Comparison of ENCODE assay signal across 8 mouse cellular contexts in the genomic region with DNA sequence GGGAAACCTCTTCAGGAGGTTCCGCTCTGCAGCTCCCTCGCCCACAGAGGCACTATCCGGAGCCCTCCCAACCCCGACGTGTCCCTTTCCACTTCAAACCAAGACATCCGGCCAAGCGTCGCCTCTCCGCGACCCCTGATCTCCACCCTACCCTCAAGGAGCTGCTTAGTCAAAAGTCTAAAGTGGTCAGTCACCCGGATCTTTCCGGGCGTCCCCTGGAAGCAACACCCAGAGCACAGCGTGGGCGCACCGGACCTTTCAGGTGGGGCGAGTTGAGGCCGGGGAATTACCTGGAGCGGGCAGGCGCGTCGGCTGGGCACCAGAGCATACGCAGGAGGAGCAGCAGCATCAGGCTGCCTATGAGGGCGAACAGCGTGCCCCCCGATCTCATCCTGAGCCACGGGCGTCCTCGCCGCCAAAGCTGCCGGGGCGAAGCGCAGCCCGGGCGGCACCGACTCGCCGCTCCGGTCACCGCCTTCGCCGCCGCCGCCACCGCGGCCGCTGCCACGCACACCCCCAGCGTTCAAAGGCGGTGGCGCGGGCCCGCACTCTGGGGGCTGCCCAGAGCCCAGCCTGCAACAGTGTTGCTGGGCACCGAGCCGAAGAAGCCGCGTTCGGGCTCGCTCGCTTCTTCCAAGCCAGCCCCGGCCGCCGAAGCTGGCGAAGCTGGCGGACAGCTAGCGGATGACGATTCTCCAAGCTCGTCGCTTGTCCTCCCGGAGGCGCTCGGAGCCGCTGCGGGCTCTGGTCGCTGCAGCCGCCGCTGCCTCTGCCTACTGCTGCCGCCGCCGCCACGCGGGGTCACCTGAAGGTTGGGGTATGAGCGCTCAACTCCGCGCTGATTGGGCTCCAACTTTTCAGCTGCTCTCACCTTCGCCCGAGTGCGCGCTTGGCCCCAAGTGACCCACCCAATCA. TPM values are rescaled to one million over a fixed set of nuclear protein-coding genes. Genes with fewer than 3 reads are reported as not detected.
A peak's percentile ranks its signal among the peaks of the same experiment; 100 is the strongest.
DNase-seq lines count a peak whose midpoint lies in the region; ATAC-seq and TF ChIP-seq lines count a peak whose summit lies in the region.

No protein-coding gene starts in this region.

- H3K27ac ChIP-seq in liver, embryonic 13.5 days, result no peak overlapping the region
- no peak overlapping the region for H3K27ac ChIP-seq in neural tube, embryonic 12.5 days
- H3K27ac ChIP-seq in testis, adult 2 months (ENCODE audit: control insufficient read depth, insufficient read depth, low read depth, low read length), result no peak overlapping the region

- H3K27me3 ChIP-seq in liver, embryonic 13.5 days, result peaks cover 50% of the 10 kb centered on the region
- H3K27me3 ChIP-seq in neural tube, embryonic 12.5 days (replicated peaks), result peaks cover 23% of the 10 kb centered on the region
- H3K27me3 ChIP-seq in testis, adult 2 months (ENCODE audit: control insufficient read depth, insufficient read depth, low read length), result no peaks in the 10 kb centered on the region; the same call in 1 of the 2 replicates

- no peak for TF ChIP-seq POLR2A in testis, adult 2 months (IDR thresholded peaks at IDR 0.05; ENCODE audit: control insufficient read depth, low read depth, low read length)

- H3K9me3 ChIP-seq in liver, embryonic 13.5 days (replicated peaks), result no peaks in the 10 kb centered on the region
- H3K9me3 ChIP-seq in neural tube, embryonic 12.5 days, result no peaks in the 10 kb centered on the region

- peak; percentile 57 for ATAC-seq in common myeloid progenitor, adult 5-6 weeks (replicated peaks; ENCODE audit: low read depth, poor library complexity, severe bottlenecking)
- ATAC-seq in liver, embryonic 13.5 days (ENCODE audit: low read depth), result no peak
- ATAC-seq in neural tube, embryonic 12.5 days (ENCODE audit: low FRiP score, low read depth), result peak; percentile 83

- 1% methylated on average over 87 of the region's 89 CpGs for WGBS in liver, embryonic 13.5 days (ENCODE audit: insufficient replicate concordance)
- under 1% methylated on average over 89 of the region's 89 CpGs for WGBS in neural tube, embryonic 12.5 days

- peak; percentile 78 to 81 for DNase-seq in cerebellum, postnatal 10 days
- no peak for DNase-seq in cerebellum, adult 18-20 months
- DNase-seq in heart, adult 9 months (ENCODE audit: low spot score in 2 of 2), result peak; percentile 4 to 10
- DNase-seq in kidney, adult 18-20 months, result peak; percentile 67
- DNase-seq in liver, embryonic 13.5 days, result no peak

- peak overlapping the region; percentile 54 for H3K4me3 ChIP-seq in liver, embryonic 13.5 days (replicated peaks)
- H3K4me3 ChIP-seq in neural tube, embryonic 12.5 days, result peak overlapping the region; percentile 54
- H3K4me3 ChIP-seq in testis, adult 2 months (ENCODE audit: control insufficient read depth, low read depth, low read length), result peak overlapping the region; percentile 68

- no peaks in the 10 kb centered on the region for H3K36me3 ChIP-seq in liver, embryonic 13.5 days
- H3K36me3 ChIP-seq in neural tube, embryonic 12.5 days, result no peaks in the 10 kb centered on the region
- no peaks in the 10 kb centered on the region for H3K36me3 ChIP-seq in testis, adult 2 months (ENCODE audit: control insufficient read depth, insufficient read depth, low read length)

- H3K4me2 ChIP-seq in liver, embryonic 13.5 days, result peak overlapping the region; percentile 71
- peak overlapping the region; percentile 97 for H3K4me2 ChIP-seq in neural tube, embryonic 12.5 days (replicated peaks)

- no peak for TF ChIP-seq CTCF in testis, adult 2 months (IDR thresholded peaks at IDR 0.05; ENCODE audit: control insufficient read depth, insufficient read depth, insufficient replicate concordance, low read depth, low read length)

- H3K9ac ChIP-seq in liver, embryonic 13.5 days, result no peak overlapping the region
- peak overlapping the region; percentile 56 for H3K9ac ChIP-seq in neural tube, embryonic 12.5 days

- H3K4me1 ChIP-seq in liver, embryonic 13.5 days (replicated peaks), result peaks cover 5% of the 10 kb centered on the region
- H3K4me1 ChIP-seq in neural tube, embryonic 12.5 days, result peaks cover 10% of the 10 kb centered on the region; the same call in 1 of the 2 replicates
- peaks cover 5% of the 10 kb centered on the region; the same call in 1 of the 2 replicates for H3K4me1 ChIP-seq in testis, adult 2 months (ENCODE audit: control insufficient read depth, insufficient read depth, low read length)

RNA-seq across cellular contexts. Expression of gene St8sia6, which starts 0.6 kb away (rescaled TPM):
- total RNA-seq in common myeloid progenitor, adult 5-6 weeks (2017), result 11.3 and 13.1 TPM in 2 replicates
- polyA plus RNA-seq in liver, embryonic 13.5 days (2015; fragmentation: Nextera tagmentation; extraction: Ambion mirVana), result 0.09 TPM in 1 of 2 replicates, not detected in the other
- 0.77 TPM in 2 replicates for polyA plus RNA-seq in neural tube, embryonic 12.5 days (2016; fragmentation: Nextera tagmentation; extraction: Ambion mirVana)
- polyA plus RNA-seq in testis, adult 2 months (2012; rRNA removed), result 0.05 and 0.07 TPM in 2 replicates

Comparison
In these comparisons a context has a peak if more than half of its experiments do, and no peak if none do; other contexts are left out.
1. DNase-seq: peak in cerebellum, postnatal 10 days (2 of 2), heart, adult 9 months (2 of 2) and kidney, adult 18-20 months (single experiment); none in cerebellum, adult 18-20 months (0 of 2) and liver, embryonic 13.5 days (single experiment).
2. Peak in every context shown above with its lines, with median percentiles within 50 percentile points of each other: H3K4me3 ChIP-seq.